Mouse (Mus musculus) stomach, postnatal 0 days (tissue): ENCODE results near the gene Smap2. TPM values are rescaled to one million over a fixed set of nuclear protein-coding genes. Genes with fewer than 3 reads are reported as not detected.
A peak's percentile ranks its signal among the peaks of the same experiment; 100 is the strongest.

Source experiments
- ATAC-seq: fragments of 200-750 bp; cut with Nextera tagmentation; 2 replicates; pipeline ENCODE4 v1.8.0; 2017; ENCODE audit not compliant: low FRiP score, low TSS enrichment
- DNase-seq: peaks from one replicate; pipeline ENCODE4 v3.0.0-alpha.2; 2016; ENCODE audit warnings: low spot score
- H3K27ac ChIP-seq: fragments of 300-500 bp; sonication (generic); replicated peaks from 2 replicates; pipeline ENCODE4 v1.5.1; 2014; ENCODE audit warnings: mild to moderate bottlenecking, control low read depth
- H3K27me3 ChIP-seq: fragments of 300-500 bp; sonication (generic); 2 replicates; pipeline ENCODE4 v1.6.1; 2014; ENCODE audit warnings: low read length; ENCODE audit not compliant: control insufficient read depth, insufficient read depth
- H3K36me3 ChIP-seq: fragments of 300-500 bp; sonication (generic); 2 replicates; pipeline ENCODE4 v1.6.1; 2014; ENCODE audit warnings: low read length, mixed read lengths; ENCODE audit not compliant: control insufficient read depth, insufficient read depth
- H3K4me1 ChIP-seq: fragments of 300-500 bp; sonication (generic); replicated peaks from 2 replicates; pipeline ENCODE4 v1.6.1; 2014; ENCODE audit warnings: antibody characterized with exemption; ENCODE audit not compliant: control insufficient read depth, insufficient read depth
- H3K4me2 ChIP-seq: fragments of 300-500 bp; sonication (generic); replicated peaks from 2 replicates; pipeline ENCODE4 v1.6.1; 2014; ENCODE audit warnings: low read depth, mild to moderate bottlenecking, control low read depth, moderate library complexity
- H3K4me3 ChIP-seq: fragments of 300-500 bp; sonication (generic); 2 replicates; pipeline ENCODE4 v1.5.1; 2014; ENCODE audit warnings: low read depth, low read length, control low read depth
- H3K9ac ChIP-seq: fragments of 300-500 bp; sonication (generic); 2 replicates; pipeline ENCODE4 v1.6.1; 2014; ENCODE audit warnings: mild to moderate bottlenecking, low read length, control low read depth, mixed read lengths
- H3K9me3 ChIP-seq: fragments of 300-500 bp; sonication (generic); 2 replicates; pipeline ENCODE4 v1.6.1; 2016; ENCODE audit warnings: low read length; ENCODE audit not compliant: control insufficient read depth
- CTCF ChIP-seq: IDR thresholded peaks from 2 replicates; pipeline ENCODE4 v1.5.1; 2016; ENCODE audit warnings: antibody characterized with exemption, low read depth, mild to moderate bottlenecking, moderate library complexity
- EP300 ChIP-seq: optimal IDR thresholded peaks from 2 replicates; pipeline ENCODE3; 2016; ENCODE audit warnings: antibody characterized with exemption
- WGBS: fragments of 180-500 bp; shearing (Covaris S2); extraction: QIAGEN DNeasy Blood & Tissue Kit; methylation state at CpG from one replicate; pipeline ENCODE4 v1.1.7; 2014; 5-methylcytosine and 5-hydroxymethylcytosine counted together
- polyA plus RNA-seq: library from polyadenylated mRNA; unstranded; fragments of >200 nt; fragmentation: Nextera tagmentation; extraction: Ambion mirVana; gene quantifications from 2 replicates; pipeline ENCODE4 v1.2.1, GENCODE M21; 2015

The Smap2 gene
- polyA plus RNA-seq, 1 experiment from 2014 or later = 16.1 TPM

DNA sequence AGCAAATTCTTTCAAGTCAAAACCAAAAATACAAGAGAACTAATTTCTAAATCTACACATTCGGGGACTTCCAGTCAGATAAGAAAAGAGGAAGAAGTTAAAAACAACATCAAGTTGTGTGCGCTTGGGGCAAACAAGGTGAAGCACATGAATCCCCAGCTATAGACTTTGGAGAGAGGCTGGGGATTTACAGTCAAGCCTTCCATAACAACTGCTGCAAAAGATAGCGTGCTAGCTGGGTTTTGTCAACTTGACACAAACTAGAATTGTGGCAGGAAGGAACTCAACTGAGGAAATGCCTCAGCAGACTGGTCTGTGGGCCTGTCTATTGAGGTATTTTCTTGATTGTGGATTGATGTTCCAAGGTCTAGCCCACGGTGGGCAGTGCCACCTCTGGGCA lies 12.4 kb downstream of the Smap2 start:
- DNase-seq (no peak), ATAC-seq (no peak)
- Histone ChIP-seq H3K9me3 (no peaks in the 10 kb centered on the region), H3K27me3 (no peaks in the 10 kb centered on the region), H3K27ac (no peak overlapping the region), H3K36me3 (no peaks in the 10 kb centered on the region), H3K4me1 (peaks cover 5% of the 10 kb centered on the region; the same call in 1 of the 2 replicates), H3K4me2 (no peak overlapping the region), H3K9ac (no peak overlapping the region), H3K4me3 (no peak overlapping the region)
- TF ChIP-seq CTCF (no peak), EP300 (no peak)
- 51% methylated on average over 4 of the region's 4 CpGs for WGBS

DNA sequence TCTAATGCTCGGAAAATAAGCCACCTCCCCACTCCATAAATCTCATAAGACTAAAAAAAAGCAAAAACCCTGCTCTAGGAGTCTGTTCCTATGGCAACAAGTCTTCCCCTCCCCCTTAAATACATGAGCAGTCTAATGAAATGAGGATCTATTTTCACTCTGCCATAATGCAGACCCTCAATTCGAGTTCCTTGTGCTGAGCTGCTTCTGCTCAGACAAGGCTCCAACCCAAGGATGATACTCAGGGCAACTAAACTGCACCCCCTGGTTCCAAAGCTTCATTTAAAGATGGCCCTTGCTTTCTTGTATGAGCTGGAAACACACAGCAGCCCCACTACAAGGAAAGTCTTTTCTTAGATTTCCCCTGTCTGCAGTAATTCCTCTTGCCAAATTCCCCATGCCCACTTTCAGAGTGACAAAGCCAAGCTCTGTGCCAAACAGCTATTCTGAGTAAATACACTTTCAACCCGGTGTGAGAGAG lies 13.4 kb downstream of the Smap2 start:
- Histone ChIP-seq H3K9me3 (no peaks in the 10 kb centered on the region), H3K27ac (no peak overlapping the region), H3K27me3 (no peaks in the 10 kb centered on the region), H3K36me3 (no peaks in the 10 kb centered on the region), H3K9ac (no peak overlapping the region), H3K4me2 (no peak overlapping the region), H3K4me3 (no peak overlapping the region), H3K4me1 (peaks cover 5% of the 10 kb centered on the region; the same call in 1 of the 2 replicates)
- DNase-seq = no peak
- TF ChIP-seq CTCF (no peak), EP300 (no peak)
- ATAC-seq = no peak
- 30% methylated on average over 3 of the region's 3 CpGs for WGBS

DNA sequence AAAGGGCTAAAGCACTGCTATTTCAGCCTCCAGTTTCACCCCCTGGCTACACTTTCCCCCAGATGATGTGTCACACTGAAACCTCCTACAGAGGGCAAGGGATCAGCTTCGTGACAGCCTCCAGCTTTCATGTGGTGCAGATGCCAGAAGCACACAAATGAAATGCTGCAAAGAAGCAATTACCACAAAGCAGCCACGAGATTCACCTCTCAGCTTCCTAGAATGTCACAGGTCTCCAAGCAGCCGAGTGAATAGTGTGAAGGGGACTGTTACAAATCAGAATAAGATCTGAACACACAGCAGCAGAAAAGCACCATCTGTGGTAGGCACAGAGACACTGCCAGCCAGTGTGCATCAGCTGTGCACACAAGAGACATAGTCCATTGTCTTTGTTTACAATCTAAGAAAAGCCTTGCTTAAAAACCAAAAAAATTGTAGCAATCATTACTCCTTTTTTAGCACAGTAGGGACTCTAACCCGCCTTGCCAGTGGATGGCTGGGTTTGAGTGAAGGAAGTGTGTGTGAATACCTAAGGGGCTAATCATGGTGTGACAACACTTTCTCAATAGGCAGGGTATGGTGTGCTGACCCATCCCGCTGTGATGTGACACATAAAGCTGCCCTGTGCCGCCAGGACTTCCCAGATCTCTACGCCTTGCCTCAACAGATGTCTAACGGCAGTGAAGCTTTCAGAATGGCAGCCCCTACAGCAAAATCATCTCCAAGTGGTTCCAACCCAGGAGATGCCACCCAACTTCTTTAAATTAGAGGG lies 14.5 kb downstream of the Smap2 start:
- 34% methylated on average over 8 of the region's 8 CpGs for WGBS
- H3K36me3 ChIP-seq = no peaks in the 10 kb centered on the region
- H3K9me3 ChIP-seq = no peaks in the 10 kb centered on the region
- H3K4me1 ChIP-seq = peaks cover 5% of the 10 kb centered on the region; the same call in 1 of the 2 replicates
- 0 out of 2 replicates have a peak, but pooled peaks have one; percentile 35 for ATAC-seq
- H3K4me2 ChIP-seq = no peak overlapping the region
- H3K9ac ChIP-seq = no peak overlapping the region
- H3K27me3 ChIP-seq = no peaks in the 10 kb centered on the region
- TF ChIP-seq EP300 = no peak
- TF ChIP-seq CTCF = no peak
- DNase-seq = no peak
- H3K4me3 ChIP-seq = no peak overlapping the region
- 0 out of 2 replicates have a peak overlapping the region, but pooled peaks have one; percentile 13 for H3K27ac ChIP-seq

- H3K4me1 ChIP-seq = peaks cover 5% of the 10 kb centered on the region; the same call in 1 of the 2 replicates
- H3K4me3 ChIP-seq = no peak overlapping the region
- H3K4me2 ChIP-seq = no peak overlapping the region
- ATAC-seq = no peak
- no peak for DNase-seq
- no peaks in the 10 kb centered on the region for H3K9me3 ChIP-seq
- H3K36me3 ChIP-seq = no peaks in the 10 kb centered on the region
- H3K27ac ChIP-seq = no peak overlapping the region
- no peaks in the 10 kb centered on the region for H3K27me3 ChIP-seq
- TF ChIP-seq CTCF = no peak
- no peak for TF ChIP-seq EP300
- no peak overlapping the region for H3K9ac ChIP-seq
- 56% methylated on average over 1 of the region's 1 CpGs for WGBS
Observed at GRCm38 (mm10) chr4:121001659-121002058, 15.4 kb downstream of the Smap2 start.

- Histone ChIP-seq H3K4me1 (peaks cover 5% of the 10 kb centered on the region; the same call in 1 of the 2 replicates), H3K4me2 (no peak overlapping the region), H3K27me3 (no peaks in the 10 kb centered on the region), H3K27ac (no peak overlapping the region), H3K9me3 (no peaks in the 10 kb centered on the region), H3K4me3 (no peak overlapping the region), H3K9ac (no peak overlapping the region), H3K36me3 (no peaks in the 10 kb centered on the region)
- 88% methylated on average over 2 of the region's 2 CpGs for WGBS
- TF ChIP-seq CTCF (peak; percentile 35), EP300 (no peak)
- ATAC-seq (no peak), DNase-seq (no peak)
Observed at GRCm38 (mm10) chr4:121001042-121001441, 16.0 kb downstream of the Smap2 start.

GRCm38 (mm10) chr4:120995911-120996310 lies 21.1 kb downstream of the Smap2 start:
- Histone ChIP-seq H3K27me3 (no peaks in the 10 kb centered on the region), H3K4me2 (no peak overlapping the region), H3K36me3 (no peaks in the 10 kb centered on the region), H3K9me3 (no peaks in the 10 kb centered on the region), H3K27ac (no peak overlapping the region), H3K4me1 (no peaks in the 10 kb centered on the region), H3K4me3 (no peak overlapping the region), H3K9ac (no peak overlapping the region)
- 48% methylated on average over 1 of the region's 1 CpGs for WGBS
- DNase-seq (no peak), ATAC-seq (no peak)
- TF ChIP-seq CTCF = no peak
- no peak for TF ChIP-seq EP300
